Mouse (Mus musculus): ENCODE data around the gene Ucn. TPM values are rescaled to one million over a fixed set of nuclear protein-coding genes. Genes with fewer than 3 reads are reported as not detected.

The Ucn gene
- total RNA-seq, 2 experiments from 2014 or later, result not detected

DNA sequence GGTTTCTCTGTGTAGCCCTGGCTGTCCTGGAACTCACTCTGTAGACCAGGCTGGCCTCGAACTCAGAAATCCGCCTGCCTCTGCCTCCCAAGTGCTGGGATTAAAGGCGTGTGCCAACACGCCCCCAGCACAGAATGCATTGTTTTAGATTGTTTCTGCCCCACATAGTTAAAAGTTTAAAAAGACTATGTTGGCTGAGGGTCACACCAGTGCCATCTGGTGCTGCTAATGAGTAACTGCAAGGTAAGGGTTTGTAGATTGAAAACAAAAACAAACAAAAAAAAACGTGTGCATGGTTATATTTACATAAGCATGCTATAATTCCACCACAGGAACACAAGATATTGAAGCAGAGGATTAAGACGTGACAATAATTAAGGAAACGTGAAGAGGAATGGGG, 27.8 kb downstream of the Ucn start:
- DNase-seq (ENCODE audit: extremely low spot score in 1 of 2, low spot score in 1 of 2), result no peak

DNA sequence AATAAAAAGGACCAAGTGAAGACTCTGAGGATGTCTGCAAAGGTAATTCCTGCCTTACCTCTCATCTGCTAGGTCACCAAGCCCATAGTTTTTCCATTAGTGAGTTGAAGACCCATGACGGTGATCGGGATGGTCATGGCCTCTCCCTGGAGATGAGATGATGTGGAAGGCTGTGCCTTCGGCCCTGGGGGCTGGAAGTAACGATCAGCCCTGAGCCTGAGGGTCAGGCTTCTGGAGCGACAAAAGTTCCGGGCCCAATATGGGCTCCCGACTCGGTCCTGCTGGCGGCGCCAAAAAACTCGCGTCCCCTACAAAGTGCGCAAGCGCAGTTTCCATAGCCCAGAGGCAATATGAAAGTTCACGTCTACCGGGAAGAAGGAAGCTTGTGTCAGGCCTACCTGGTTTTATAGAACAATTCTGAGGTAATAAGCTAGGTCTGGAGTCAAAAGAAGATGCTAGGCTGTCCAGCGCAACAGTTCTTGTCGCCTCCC, 30.6 kb downstream of the Ucn start, which contains the start of gene Slc30a3:
Gene Slc30a3 (minus strand): TSS at position 238 of the 491 bp plus-strand sequence.
- no peak for DNase-seq (ENCODE audit: extremely low spot score in 1 of 2, low spot score in 1 of 2)

DNA sequence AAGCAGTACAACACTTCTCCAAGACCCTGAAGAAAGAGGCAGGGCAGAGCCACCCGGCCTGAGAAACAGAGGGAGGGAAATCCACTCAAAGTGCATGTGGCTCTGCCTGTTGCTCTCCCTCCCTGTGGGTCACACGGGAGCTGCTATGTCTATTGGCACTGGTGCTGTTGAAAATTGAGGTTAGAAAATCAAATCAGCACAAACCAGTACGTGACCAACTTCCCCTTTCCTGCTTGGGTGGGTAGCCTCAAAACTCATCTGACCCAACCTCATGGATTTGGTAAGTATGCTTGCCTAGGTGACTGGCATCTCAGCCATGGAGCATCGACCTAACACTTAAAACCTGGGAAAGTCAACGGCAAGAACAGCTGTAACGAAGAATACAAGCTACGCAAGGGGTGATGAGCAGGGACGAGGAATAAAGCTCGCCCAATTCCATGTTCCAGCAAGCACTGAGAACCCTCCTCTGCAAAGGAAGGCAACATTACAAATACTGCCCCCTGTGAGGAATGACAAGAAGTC, 32.8 kb downstream of the Ucn start, which contains the start of gene Dnajc5g:
Gene Dnajc5g (plus strand): TSS at position 472 of the 522 bp plus-strand sequence.
- DNase-seq (ENCODE audit: extremely low spot score in 1 of 2, low spot score in 1 of 2), result no peak

DNA sequence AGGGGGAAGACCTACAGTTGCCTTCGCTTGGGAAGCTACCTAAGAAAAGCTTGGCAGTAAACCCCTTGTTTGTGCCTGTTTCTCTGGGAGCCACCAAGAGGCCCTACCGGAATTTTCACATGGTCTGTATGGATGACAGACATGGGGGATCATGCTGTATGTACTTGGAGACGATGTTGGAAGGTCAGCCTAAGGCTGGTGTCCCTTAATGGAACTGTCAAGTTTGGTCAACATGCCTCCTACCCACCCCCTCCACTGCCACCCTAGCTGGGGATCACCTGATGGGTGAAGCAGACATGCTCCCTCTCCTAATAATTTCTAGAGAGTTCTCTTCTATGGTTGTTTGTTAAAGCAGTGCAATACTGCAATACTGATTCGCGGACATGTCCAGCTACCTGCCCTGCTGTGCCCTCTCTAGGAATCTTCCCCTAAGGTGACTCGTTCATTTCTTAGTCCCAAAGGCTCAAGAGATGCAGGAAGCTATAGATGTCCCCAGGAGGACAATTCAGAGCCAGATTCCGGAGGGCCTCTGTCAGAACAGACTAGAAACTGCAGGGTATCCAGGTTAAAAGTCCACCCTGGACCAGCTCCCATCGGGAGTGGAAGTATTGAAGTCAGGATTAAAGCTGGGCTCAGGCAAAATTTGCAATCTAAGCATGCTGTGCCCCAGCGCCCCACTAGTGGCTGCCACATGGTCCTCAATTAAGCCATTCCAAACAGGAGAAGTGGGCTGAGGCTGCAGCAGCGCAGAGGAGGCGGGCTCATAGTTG, 42.7 kb downstream of the Ucn start:
- no peak for DNase-seq (ENCODE audit: extremely low spot score in 1 of 2, low spot score in 1 of 2)

DNA sequence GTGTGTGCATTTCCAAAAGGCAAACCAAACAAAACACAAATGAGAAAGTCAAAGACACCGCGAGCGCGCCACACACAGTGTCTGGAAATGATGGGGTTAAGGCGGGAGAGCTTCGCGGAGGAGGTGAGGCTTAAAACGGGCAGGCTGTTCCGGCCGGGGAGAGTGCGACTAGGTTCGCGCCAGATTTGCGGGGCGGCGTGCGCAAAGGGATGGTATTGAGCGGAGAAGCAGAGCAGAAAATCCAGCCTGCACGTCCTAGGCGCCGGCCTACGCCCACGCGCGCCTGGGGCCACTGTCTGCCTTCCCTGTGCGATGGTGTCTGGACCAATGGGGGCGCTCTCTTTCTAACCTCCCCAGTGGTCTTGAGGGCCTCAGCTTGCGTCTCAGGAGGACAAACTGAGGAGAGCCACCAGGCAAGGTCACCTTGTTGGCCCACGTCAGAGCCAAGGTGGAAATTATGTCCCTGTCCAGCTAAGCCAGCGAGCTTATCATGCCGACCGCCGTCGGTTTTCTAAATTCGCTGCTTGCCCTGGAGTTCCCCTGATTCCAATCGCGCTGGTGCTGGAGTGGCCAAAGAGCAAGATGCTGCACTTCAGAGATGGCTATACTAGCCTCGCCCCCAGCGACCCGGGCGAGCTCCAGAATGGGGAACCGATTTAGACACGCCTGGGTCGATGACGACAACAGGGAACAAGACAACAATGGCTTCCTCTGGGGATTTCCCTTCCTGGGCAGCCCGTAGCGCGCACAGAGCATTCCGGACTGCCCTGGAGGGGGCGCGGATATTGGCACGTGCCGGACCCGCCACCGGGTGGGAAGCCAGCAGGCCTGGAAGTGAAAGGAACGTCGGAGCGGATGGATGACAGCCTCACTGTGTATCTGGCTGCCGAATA, 43.6 kb downstream of the Ucn start:
- no peak for DNase-seq (ENCODE audit: extremely low spot score in 1 of 2, low spot score in 1 of 2)

DNA sequence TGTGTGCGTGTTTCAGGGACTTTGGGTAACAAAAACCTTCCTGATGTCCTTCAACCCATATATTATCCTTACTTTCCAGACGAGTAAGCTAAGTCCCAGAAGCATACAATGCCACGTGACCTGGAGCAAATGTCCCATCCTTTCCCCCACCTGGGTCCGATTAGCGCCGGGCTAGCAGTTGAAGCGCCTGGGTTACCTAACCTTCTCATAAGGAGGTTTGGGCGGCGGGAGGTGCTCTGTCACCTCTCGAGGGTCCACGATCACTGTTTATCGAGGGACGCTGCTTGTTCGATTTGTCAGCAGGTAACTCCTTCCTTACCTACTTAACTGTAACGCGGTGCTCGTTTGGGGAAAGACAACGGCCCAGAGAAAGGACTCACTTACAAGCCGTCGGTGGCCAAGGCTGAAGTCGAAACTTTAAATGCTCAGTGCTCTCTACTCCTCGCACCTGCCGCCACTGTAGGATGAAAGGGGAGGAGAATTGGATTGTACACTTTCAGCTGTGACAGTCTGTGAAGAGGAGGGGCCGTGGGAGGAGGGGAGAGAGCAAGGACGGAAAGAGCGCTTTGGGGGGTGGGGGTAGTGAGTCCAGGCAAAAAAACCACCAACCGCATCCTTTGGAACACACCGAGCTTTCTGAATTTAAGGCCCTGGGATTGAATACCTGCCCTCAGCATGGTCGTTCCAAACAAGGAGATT, 44.4 kb downstream of the Ucn start:
- no peak for DNase-seq (ENCODE audit: extremely low spot score in 1 of 2, low spot score in 1 of 2)

DNA sequence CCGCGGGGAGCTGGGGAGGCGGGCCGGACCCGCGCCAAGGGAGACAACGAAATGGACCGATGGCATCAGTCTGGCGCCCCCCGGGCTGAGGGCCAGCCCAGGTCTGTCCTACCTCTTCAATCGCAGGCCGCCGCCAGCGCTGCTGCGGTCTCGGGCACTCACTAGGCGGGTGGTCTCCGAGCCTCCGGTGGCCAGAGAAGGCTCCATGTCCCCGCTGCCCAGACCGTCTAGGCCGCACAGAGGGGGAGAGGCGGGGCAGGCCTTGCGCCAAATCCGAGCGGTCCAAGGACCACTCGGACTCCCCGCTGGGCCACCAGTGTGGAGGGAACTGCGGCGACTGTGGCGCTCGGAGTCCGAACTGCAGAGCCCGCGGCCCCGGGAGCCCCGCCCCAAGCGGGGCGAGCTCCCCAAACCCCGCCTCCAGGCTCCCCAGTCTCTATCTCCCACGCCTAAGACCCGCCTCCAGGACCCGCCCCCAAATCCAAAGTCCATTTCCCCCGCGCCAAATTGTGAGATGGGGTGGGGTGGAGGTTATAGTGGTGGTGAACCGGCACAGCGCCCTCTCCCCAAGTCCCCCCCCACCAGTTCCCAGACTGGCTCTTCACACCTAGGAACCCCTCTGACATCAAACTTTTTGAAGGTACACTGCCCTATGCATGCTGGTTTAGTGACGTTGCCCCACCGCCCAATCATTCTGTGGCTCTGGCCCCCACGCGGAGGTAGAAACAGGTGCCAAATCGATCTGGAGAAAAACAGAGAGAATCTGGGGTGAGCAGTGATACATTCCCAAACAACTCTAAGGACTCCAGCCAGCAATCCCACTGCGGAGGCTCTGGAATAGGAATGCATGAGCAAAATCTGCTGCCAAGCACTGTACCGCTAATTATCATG, 45.2 kb downstream of the Ucn start:
- DNase-seq (ENCODE audit: extremely low spot score in 1 of 2, low spot score in 1 of 2), result peak in 1 of 2 experiments; percentile 53

DNA sequence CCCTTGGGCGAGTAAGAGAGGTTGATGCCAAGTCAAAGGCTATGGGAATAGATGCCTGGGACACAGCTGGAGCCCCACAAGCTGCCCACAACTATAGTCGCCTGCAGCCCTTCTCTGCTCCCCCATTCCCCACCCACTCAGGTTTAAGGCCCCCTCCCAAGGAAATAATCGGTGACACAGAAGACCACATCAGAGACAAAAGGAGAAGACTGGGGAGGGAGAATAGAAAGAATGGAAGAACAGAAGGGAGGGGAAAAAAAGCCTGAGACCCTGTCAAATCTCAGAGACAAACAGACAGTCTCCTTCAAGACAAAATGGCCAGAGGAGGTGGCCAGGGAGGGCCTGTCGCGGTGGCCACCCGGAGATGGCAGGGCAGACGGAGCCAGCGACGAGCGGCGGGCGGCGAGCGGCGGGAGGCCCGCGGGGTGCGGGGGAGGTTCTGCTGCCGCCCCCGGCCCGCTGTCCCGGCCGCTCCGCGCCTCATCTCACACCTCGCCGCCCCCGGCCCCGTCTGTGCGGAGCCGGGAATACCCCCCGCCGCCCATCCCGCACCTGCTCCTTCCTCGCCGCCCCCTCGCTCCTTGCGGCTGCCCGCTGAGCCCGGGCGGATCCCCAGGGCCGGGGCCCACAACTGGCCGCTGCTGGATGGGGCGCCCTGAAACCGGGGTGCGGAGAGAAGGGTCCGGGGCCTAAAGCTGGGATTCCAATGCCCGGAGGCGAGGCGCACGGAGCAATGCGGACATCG, 46.2 kb downstream of the Ucn start:
- peak in 1 of 2 experiments; percentile 38 for DNase-seq (ENCODE audit: extremely low spot score in 1 of 2, low spot score in 1 of 2)

Other genes starting within 250 kb of the Ucn start
- gene Ost4, start 231.0 kb downstream of the Ucn start, total RNA-seq (2021), result 100 to 1,000 TPM in 1 of 2 experiments, 10 to 100 TPM in 1; 92.7 to 101 TPM
- gene Emilin1, start 225.4 kb downstream of the Ucn start, total RNA-seq (2021), result 1 to 10 TPM; 2.5 to 3.4 TPM
- gene Khk, start 217.4 kb downstream of the Ucn start, total RNA-seq (2021), result 10 to 100 TPM; 12.3 to 15.5 TPM
- 10 to 100 TPM; 14.5 to 16.7 TPM for gene Cgref1, start 193.2 kb downstream of the Ucn start, total RNA-seq (2021)
- 100 to 1,000 TPM; 126 to 131 TPM for gene Preb, start 178.5 kb downstream of the Ucn start, total RNA-seq (2021)
- gene Tcf23, start 170.2 kb downstream of the Ucn start, total RNA-seq (2021), result under 1 TPM; 0.09 to 0.12 TPM
- 10 to 100 TPM; 69.4 to 78.9 TPM for gene Atraid, start 90.5 kb downstream of the Ucn start, total RNA-seq (2021)
- gene Slc5a6, start 89.9 kb downstream of the Ucn start, total RNA-seq (2021), result 10 to 100 TPM; 14.2 to 15.3 TPM
- 10 to 100 TPM; 16.9 to 18.0 TPM for gene Cad, start 84.0 kb downstream of the Ucn start, total RNA-seq (2021)
- not detected for gene Dnajc5g, start 32.5 kb downstream of the Ucn start, total RNA-seq (2021)
- gene Slc30a3, start 30.6 kb downstream of the Ucn start, total RNA-seq (2021), result 10 to 100 TPM; 78.9 to 86.5 TPM
- not detected for gene Trim54, start 22.1 kb downstream of the Ucn start, total RNA-seq (2021)
- 10 to 100 TPM; 55.0 to 59.0 TPM for gene Mpv17, start 15.4 kb upstream of the Ucn start, total RNA-seq (2021)
- 1 to 10 TPM; 1.6 to 2.8 TPM for gene Gm29609, start 41.1 kb upstream of the Ucn start, total RNA-seq (2021)
- gene Gtf3c2, start 41.3 kb upstream of the Ucn start, total RNA-seq (2021), result 10 to 100 TPM; 50.8 to 77.4 TPM
- 10 to 100 TPM; 76.8 to 83.9 TPM for gene Snx17, start 54.4 kb upstream of the Ucn start, total RNA-seq (2021)
- 10 to 100 TPM; 46.8 to 56.7 TPM for gene Eif2b4, start 54.6 kb upstream of the Ucn start, total RNA-seq (2021)
- gene Zfp513, start 63.5 kb upstream of the Ucn start, total RNA-seq (2021), result 10 to 100 TPM; 25.7 to 31.5 TPM
- 10 to 100 TPM; 77.0 to 77.2 TPM for gene Ppm1g, start 81.9 kb upstream of the Ucn start, total RNA-seq (2021)
- 10 to 100 TPM; 83.5 to 88.5 TPM for gene Nrbp1, start 102.0 kb upstream of the Ucn start, total RNA-seq (2021)
- gene Gm9970, start 102.4 kb upstream of the Ucn start, total RNA-seq (2021), result not detected
- gene Krtcap3, start 112.9 kb upstream of the Ucn start, total RNA-seq (2021), result 1 to 10 TPM; 2.0 to 3.1 TPM
- gene Ift172, start 152.3 kb upstream of the Ucn start, total RNA-seq (2021), result 10 to 100 TPM; 72.9 to 81.8 TPM
- 100 to 1,000 TPM; 172 to 175 TPM for gene Fndc4, start 157.3 kb upstream of the Ucn start, total RNA-seq (2021)
- under 1 TPM in 1 of 2 experiments, not detected in 1; 0.31 TPM for gene Gckr, start 158.6 kb upstream of the Ucn start, total RNA-seq (2021)